Mouse (Mus musculus) G1E-ER4 (cell line): Measurements from ENCODE around the gene Cep128. TPM values are rescaled to one million over a fixed set of nuclear protein-coding genes. Genes with fewer than 3 reads are reported as not detected.

Experiments used
- GATA1 ChIP-seq: IDR thresholded peaks from one replicate; pipeline ENCODE4 v1.8.0; 2012; ENCODE audit warnings: low read length, inconsistent platforms
- polyA plus RNA-seq: library from polyadenylated mRNA; stranded (reverse); fragments of >175 nt; gene quantifications from 2 replicates; pipeline ENCODE4 v1.2.3, GENCODE M21; 2012

The Cep128 gene
- polyA plus RNA-seq, 1 experiment, result 5.6 TPM

- no peak for TF ChIP-seq GATA1
These were observed 249.3 kb downstream of the Cep128 start for GRCm38 (mm10) chr12:91134740-91135517.

- TF ChIP-seq GATA1, result no peak
These were observed 269.2 kb downstream of the Cep128 start for GRCm38 (mm10) chr12:91115054-91115453.

GRCm38 (mm10) chr12:91103316-91103715 is 280.9 kb downstream of the Cep128 start:
- no peak for TF ChIP-seq GATA1

GRCm38 (mm10) chr12:91097869-91098268 is 286.3 kb downstream of the Cep128 start:
- TF ChIP-seq GATA1, result no peak

GRCm38 (mm10) chr12:91096197-91096596 is 288.0 kb downstream of the Cep128 start:
- no peak for TF ChIP-seq GATA1

- no peak for TF ChIP-seq GATA1
These were observed 295.9 kb downstream of the Cep128 start for GRCm38 (mm10) chr12:91088271-91088670.

GRCm38 (mm10) chr12:91085967-91086366 is 298.2 kb downstream of the Cep128 start:
- TF ChIP-seq GATA1, result no peak

GRCm38 (mm10) chr12:91075600-91075999 is 308.6 kb downstream of the Cep128 start:
- TF ChIP-seq GATA1, result no peak

GRCm38 (mm10) chr12:91070551-91071045 is 313.6 kb downstream of the Cep128 start:
- no peak for TF ChIP-seq GATA1

- no peak for TF ChIP-seq GATA1
These were observed 317.1 kb downstream of the Cep128 start for GRCm38 (mm10) chr12:91067083-91067441.

GRCm38 (mm10) chr12:91066286-91067082 is 317.7 kb downstream of the Cep128 start:
- TF ChIP-seq GATA1, result no peak

- no peak for TF ChIP-seq GATA1
These were observed 318.8 kb downstream of the Cep128 start for GRCm38 (mm10) chr12:91065423-91065822.

GRCm38 (mm10) chr12:91064368-91064999 is 319.7 kb downstream of the Cep128 start:
- no peak for TF ChIP-seq GATA1

- TF ChIP-seq GATA1, result no peak
These were observed 320.7 kb downstream of the Cep128 start for GRCm38 (mm10) chr12:91063337-91064015.

- no peak for TF ChIP-seq GATA1
These were observed 321.5 kb downstream of the Cep128 start for GRCm38 (mm10) chr12:91062681-91063080.
